Comparison of ENCODE assay signal across 19 mouse cellular contexts in genomic region chr17:71042645-71043044, GRCm38 (mm10). TPM values are rescaled to one million over a fixed set of nuclear protein-coding genes. Genes with fewer than 3 reads are reported as not detected.
DNase-seq lines count a peak whose midpoint lies in the region; ATAC-seq and TF ChIP-seq lines count a peak whose summit lies in the region.
"Had no signal": no experiment of that assay in that cellular context is flagged by ENCODE, and none has a peak within 500 bp of the region (broad histone marks: within the 10 kb centered on the region; RNA-seq: fewer than 3 reads in every experiment).

No protein-coding gene starts in this region.

- no peak overlapping the region for H3K4me3 ChIP-seq in kidney, postnatal 0 days (replicated peaks; ENCODE audit: low read depth, low read length)
- no peak overlapping the region for H3K4me3 ChIP-seq in kidney, embryonic 16.5 days (ENCODE audit: low read length)
- H3K4me3 ChIP-seq: forebrain, embryonic 13.5 days; heart, embryonic 12.5 days; limb, embryonic 10.5 days; neural tube, embryonic 13.5 days had no signal

- H3K36me3 ChIP-seq in kidney, postnatal 0 days (ENCODE audit: insufficient read depth, low read length) = no peaks in the 10 kb centered on the region
- no peaks in the 10 kb centered on the region for H3K36me3 ChIP-seq in kidney, embryonic 16.5 days (ENCODE audit: insufficient read depth, low read length)
- H3K36me3 ChIP-seq: limb, embryonic 10.5 days; neural tube, embryonic 13.5 days had no signal

- H3K4me2 ChIP-seq in kidney, postnatal 0 days (ENCODE audit: low read length) = no peak overlapping the region
- H3K4me2 ChIP-seq in kidney, embryonic 16.5 days (replicated peaks; ENCODE audit: low read depth, low read length) = no peak overlapping the region
- H3K4me2 ChIP-seq: forebrain, embryonic 13.5 days; heart, embryonic 12.5 days; neural tube, embryonic 13.5 days had no signal

- no peaks in the 10 kb centered on the region for H3K9me3 ChIP-seq in kidney, postnatal 0 days (replicated peaks; ENCODE audit: low read length)
- no peaks in the 10 kb centered on the region; the same call in 1 of the 2 replicates for H3K9me3 ChIP-seq in kidney, embryonic 16.5 days (ENCODE audit: low read length)
- H3K9me3 ChIP-seq: forebrain, embryonic 13.5 days; heart, embryonic 12.5 days; limb, embryonic 10.5 days; neural tube, embryonic 13.5 days had no signal

- no peak overlapping the region for H3K9ac ChIP-seq in kidney, postnatal 0 days (ENCODE audit: low read depth, low read length)
- H3K9ac ChIP-seq in kidney, embryonic 16.5 days (replicated peaks; ENCODE audit: low read length) = no peak overlapping the region
- H3K9ac ChIP-seq: forebrain, embryonic 13.5 days; heart, embryonic 12.5 days; neural tube, embryonic 13.5 days had no signal

- peaks cover 8% of the 10 kb centered on the region for H3K4me1 ChIP-seq in kidney, postnatal 0 days (replicated peaks; ENCODE audit: insufficient read depth, low read length)
- peaks cover 13% of the 10 kb centered on the region for H3K4me1 ChIP-seq in kidney, embryonic 16.5 days (ENCODE audit: insufficient read depth, low read length)

- ATAC-seq in kidney, postnatal 0 days (replicated peaks; ENCODE audit: low FRiP score, low read depth) = no peak
- ATAC-seq in kidney, embryonic 16.5 days (ENCODE audit: low FRiP score, low TSS enrichment) = no peak
- 0 out of 2 replicates have a peak, but pooled peaks have one; percentile 37 for ATAC-seq in granulocyte monocyte progenitor cell, adult 5-6 weeks (replicated peaks; ENCODE audit: poor library complexity, severe bottlenecking)
- ATAC-seq: forebrain, embryonic 13.5 days had no signal

- H3K27me3 ChIP-seq in kidney, postnatal 0 days (ENCODE audit: insufficient read depth, low read length) = no peaks in the 10 kb centered on the region
- no peaks in the 10 kb centered on the region for H3K27me3 ChIP-seq in kidney, embryonic 16.5 days (ENCODE audit: insufficient read depth, low read length)
- H3K27me3 ChIP-seq: forebrain, embryonic 13.5 days; heart, embryonic 12.5 days; neural tube, embryonic 13.5 days had no signal

- H3K27ac ChIP-seq in kidney, postnatal 0 days = no peak overlapping the region
- H3K27ac ChIP-seq in kidney, embryonic 16.5 days (ENCODE audit: low read length) = no peak overlapping the region
- H3K27ac ChIP-seq: forebrain, embryonic 13.5 days; limb, embryonic 10.5 days; neural tube, embryonic 13.5 days had no signal

- peak; percentile 60 for TF ChIP-seq CTCF in kidney, postnatal 0 days (IDR thresholded peaks at IDR 0.05; ENCODE audit: low read depth)

- WGBS in kidney, postnatal 0 days = 75% methylated on average over 1 of the region's 1 CpGs
- WGBS in kidney, embryonic 16.5 days = 83% methylated on average over 1 of the region's 1 CpGs

- no peak for DNase-seq in kidney, postnatal 0 days (ENCODE audit: low spot score)
- DNase-seq in 416B (ENCODE audit: low read depth) = peak; percentile 34
- DNase-seq in A20 (ENCODE audit: low read depth, low spot score) = peak; percentile 29
- no peak for DNase-seq in right cerebral cortex, adult 2 months (ENCODE audit: low spot score in 2 of 2)
- no peak for DNase-seq in spleen, postnatal 36 days (ENCODE audit: low spot score in 2 of 2)
- DNase-seq: adrenal gland, postnatal 14 days; cerebellum, adult 8-10 months; embryo, embryonic 11 days; kidney, adult 11 months; kidney, postnatal 36 days; layer of hippocampus, postnatal 36 days; right cerebral cortex, postnatal 4 days; thymus, adult 18-20 months had no signal

RNA-seq across cellular contexts. Expression of gene Myl12a, which starts 40.0 kb away (rescaled TPM):
- polyA plus RNA-seq in kidney, postnatal 0 days (2015; fragmentation: Nextera tagmentation; extraction: Ambion mirVana) = 852 and 897 TPM in 2 replicates
- 680 and 696 TPM in 2 replicates for polyA plus RNA-seq in kidney, embryonic 16.5 days (2015; fragmentation: Nextera tagmentation; extraction: Ambion mirVana)
- total RNA-seq in granulocyte monocyte progenitor cell, adult 5-6 weeks (2014; fragmentation: Nextera tagmentation) = 226 and 321 TPM in 2 replicates
- total RNA-seq in granulocyte monocyte progenitor cell, adult 5-6 weeks (2017) = 159 and 194 TPM in 2 replicates

RNA-seq across cellular contexts. Expression of gene Myom1, which starts 40.2 kb away (rescaled TPM):
- 2.8 and 3.0 TPM in 2 replicates for polyA plus RNA-seq in kidney, postnatal 0 days (2015; fragmentation: Nextera tagmentation; extraction: Ambion mirVana)
- 4.5 and 4.7 TPM in 2 replicates for polyA plus RNA-seq in kidney, embryonic 16.5 days (2015; fragmentation: Nextera tagmentation; extraction: Ambion mirVana)
- 1.2 TPM in 1 of 2 replicates, not detected in the other for total RNA-seq in granulocyte monocyte progenitor cell, adult 5-6 weeks (2014; fragmentation: Nextera tagmentation)
- total RNA-seq in granulocyte monocyte progenitor cell, adult 5-6 weeks (2017) = 0.05 and 1.2 TPM in 2 replicates

Comparison
In these comparisons a context has a peak if more than half of its experiments do, and no peak if none do; other contexts are left out.
1. DNase-seq: peak in 416B (single experiment) and A20 (single experiment); none in kidney, postnatal 0 days (single experiment), right cerebral cortex, adult 2 months (0 of 2) and spleen, postnatal 36 days (0 of 2).